Mouse (Mus musculus) kidney, postnatal 14 days (tissue): Measurements from ENCODE around the gene Hoxa2.

Experiments
- DNase-seq: peaks from one replicate; pipeline ENCODE4 v3.0.0; 2022; ENCODE audit warnings: mixed read lengths

The Hoxa2 gene

GRCm38 (mm10) chr6:52137841-52138535 lies 26.6 kb downstream of the Hoxa2 start:
- no peak for DNase-seq

- DNase-seq = no peak
These were observed 41.0 kb downstream of the Hoxa2 start for GRCm38 (mm10) chr6:52123673-52124072.

GRCm38 (mm10) chr6:52121173-52121572 lies 43.5 kb downstream of the Hoxa2 start:
- no peak for DNase-seq

- DNase-seq = peak; percentile 39
These were observed 45.6 kb downstream of the Hoxa2 start for GRCm38 (mm10) chr6:52118903-52119635.

- no peak for DNase-seq
These were observed 48.7 kb downstream of the Hoxa2 start for GRCm38 (mm10) chr6:52115899-52116298.
